Mouse (Mus musculus) granulocyte monocyte progenitor cell, adult 5-6 weeks (primary cell): ENCODE results near the gene H1f0. TPM values are rescaled to one million over a fixed set of nuclear protein-coding genes. Genes with fewer than 3 reads are reported as not detected.
"Not testable (repeated sequence)": the region's sequence is repeated elsewhere in the genome, so short reads cannot be mapped to it uniquely, and the experiment has no call there.

Experiments used
- ATAC-seq: replicated peaks from 2 replicates; pipeline ENCODE4 v1.8.0; 2016; ENCODE audit warnings: mild to moderate bottlenecking, moderate TSS enrichment, inconsistent platforms; ENCODE audit not compliant: poor library complexity, severe bottlenecking
- total RNA-seq, 2 experiments: library from RNA; stranded (forward) in 1 of 2; stranded (reverse) in 1 of 2; fragments of 200-712, 200-1000 nt in 1 of 2; fragments of >200 nt in 1 of 2; fragmentation: Nextera tagmentation in 1 of 2; gene quantifications; 2 replicates each; pipeline ENCODE4 v1.2.3; 2014 to 2017

The H1f0 gene
- total RNA-seq, 2 experiments from 2014 or later = 10.6 to 24.4 TPM

- no peak for ATAC-seq
These were observed 26.2 kb upstream of the H1f0 start for GRCm38 (mm10) chr15:79002036-79002435.

- no peak for ATAC-seq
These were observed 25.2 kb upstream of the H1f0 start for GRCm38 (mm10) chr15:79003079-79003478.

- no peak for ATAC-seq
These were observed 22.7 kb upstream of the H1f0 start for GRCm38 (mm10) chr15:79005581-79005980.

GRCm38 (mm10) chr15:79006638-79007037 is 21.6 kb upstream of the H1f0 start:
- ATAC-seq = no peak

DNA sequence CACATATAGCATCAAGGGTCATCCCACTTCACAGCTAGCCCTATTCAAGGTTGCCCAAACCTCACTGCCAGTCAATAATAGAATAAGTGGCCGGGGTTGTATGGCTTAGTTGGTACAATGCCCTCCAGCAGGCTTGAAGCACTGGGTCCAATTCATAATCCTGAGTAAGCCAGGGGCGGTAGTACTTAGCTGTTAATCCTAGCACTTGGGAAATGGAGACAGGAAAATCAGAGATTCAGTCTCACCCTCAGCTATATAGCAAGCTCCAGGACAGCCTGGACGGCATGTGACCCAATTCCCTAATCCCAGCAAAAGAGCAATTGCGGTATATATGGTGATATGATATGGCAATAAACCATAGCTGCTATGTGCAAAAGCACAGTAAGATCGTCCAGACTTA is 21.2 kb upstream of the H1f0 start:
- ATAC-seq = no peak

GRCm38 (mm10) chr15:79007836-79008235 is 20.4 kb upstream of the H1f0 start:
- not testable (repeated sequence) for ATAC-seq

DNA sequence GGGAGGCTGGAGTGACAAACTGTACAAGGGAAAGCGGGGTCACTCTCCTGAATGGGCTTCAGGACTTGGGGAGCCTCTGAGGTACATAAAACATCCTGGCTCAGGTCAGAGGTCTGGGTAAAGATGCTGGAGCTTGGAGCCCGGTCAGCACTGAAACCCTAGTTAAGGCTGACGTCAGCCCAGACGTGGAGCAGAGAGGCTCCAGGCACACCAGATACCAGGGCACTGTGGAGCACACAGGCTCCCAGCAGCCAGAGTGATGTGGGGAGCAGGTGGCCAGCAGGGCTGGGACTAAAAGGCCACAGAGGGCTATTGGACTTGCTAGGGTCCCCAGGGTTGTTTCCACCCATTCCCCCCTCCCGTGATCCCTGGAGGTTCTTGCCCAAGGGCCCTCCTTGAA is 18.5 kb upstream of the H1f0 start:
- ATAC-seq = no peak

DNA sequence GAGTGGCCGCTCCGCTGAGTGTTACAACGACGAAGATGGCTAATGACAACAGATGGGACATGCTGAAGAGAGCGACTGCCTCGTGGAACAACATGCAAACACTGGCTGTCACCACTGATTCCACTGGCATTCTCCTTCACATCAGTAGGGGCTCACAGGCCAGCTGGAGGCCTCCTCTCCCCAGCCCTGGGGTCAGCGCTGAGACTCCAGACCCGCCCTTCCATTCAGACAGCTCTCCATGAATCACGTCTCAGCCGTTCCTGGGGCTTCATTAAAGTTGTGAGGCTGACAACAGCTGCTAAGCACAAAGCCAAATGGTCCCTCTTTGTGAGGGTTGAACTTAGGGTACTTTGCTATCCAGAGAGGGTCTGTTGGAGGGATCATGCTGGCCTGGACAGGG is 16.7 kb upstream of the H1f0 start:
- no peak for ATAC-seq

DNA sequence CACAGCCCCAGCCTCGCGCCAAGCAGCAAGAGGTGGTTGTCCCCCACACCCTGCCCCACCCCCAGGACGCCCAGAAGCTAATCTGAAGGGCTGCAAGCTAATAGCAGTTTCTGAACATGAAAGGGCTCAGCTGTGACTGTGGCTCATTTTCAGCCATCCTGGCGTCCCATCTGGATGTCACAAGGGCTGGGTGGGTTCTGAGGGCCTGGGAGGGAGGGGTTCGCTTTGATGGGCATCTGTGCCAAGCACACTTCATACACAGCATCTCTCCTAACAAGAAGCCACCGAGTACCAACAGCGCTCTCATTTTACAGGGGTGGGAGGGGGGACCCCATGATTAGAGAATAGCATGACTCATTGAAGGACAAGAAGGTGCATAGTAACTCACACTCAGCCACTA is 14.9 kb upstream of the H1f0 start:
- no peak for ATAC-seq

GRCm38 (mm10) chr15:79018191-79018590 is 10.1 kb upstream of the H1f0 start:
- no peak for ATAC-seq

DNA sequence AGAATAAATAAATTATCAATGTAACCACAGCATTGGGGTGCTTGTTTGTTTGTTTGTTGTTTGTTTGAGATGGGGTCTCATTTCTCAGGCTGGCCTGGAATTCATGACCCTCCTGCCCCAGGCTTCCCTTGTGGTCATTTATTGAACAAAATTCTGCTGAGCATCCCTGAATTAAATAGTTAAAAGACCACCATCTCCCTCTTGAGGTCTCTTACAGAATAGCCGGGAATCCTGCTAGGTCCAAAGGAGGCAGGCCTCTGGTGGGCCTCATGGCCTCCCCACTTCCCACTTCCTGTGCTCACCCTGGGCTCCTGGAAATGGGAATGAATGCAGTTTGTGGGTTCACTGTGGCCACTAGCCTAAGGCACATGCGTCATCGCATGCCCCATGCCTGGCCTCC is 9.4 kb upstream of the H1f0 start:
- no peak for ATAC-seq

DNA sequence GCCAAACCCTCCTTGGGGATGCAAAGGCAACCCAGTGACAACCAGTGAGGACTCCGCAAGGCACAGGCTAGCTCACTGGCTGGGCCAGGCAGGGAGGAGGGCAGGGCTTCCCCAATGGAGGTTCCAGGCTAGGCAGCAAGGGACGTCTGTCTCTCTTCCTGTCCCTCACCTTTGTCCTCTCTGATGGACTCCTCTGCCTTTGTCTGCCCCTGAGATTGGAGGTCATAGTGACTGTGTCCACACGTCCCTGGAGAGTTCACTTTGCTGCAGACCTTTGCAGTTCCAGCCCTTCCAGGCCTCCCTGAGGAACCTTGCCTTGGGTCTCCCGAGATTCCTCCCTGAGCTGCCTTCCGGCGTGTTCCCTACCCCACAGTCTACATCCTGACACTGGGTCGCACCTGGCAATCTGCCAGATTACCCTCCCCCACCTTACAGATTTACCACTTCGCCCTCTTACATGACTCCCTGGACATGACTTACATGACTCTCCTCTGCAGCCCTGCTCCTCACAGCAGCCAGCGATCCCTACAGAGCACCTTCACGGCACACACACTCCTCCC is 5.5 kb upstream of the H1f0 start:
- no peak for ATAC-seq

- ATAC-seq = no peak
These were observed 4.9 kb upstream of the H1f0 start for GRCm38 (mm10) chr15:79023366-79023765.

- ATAC-seq = no peak
These were observed 2.5 kb upstream of the H1f0 start for GRCm38 (mm10) chr15:79025687-79026308.

DNA sequence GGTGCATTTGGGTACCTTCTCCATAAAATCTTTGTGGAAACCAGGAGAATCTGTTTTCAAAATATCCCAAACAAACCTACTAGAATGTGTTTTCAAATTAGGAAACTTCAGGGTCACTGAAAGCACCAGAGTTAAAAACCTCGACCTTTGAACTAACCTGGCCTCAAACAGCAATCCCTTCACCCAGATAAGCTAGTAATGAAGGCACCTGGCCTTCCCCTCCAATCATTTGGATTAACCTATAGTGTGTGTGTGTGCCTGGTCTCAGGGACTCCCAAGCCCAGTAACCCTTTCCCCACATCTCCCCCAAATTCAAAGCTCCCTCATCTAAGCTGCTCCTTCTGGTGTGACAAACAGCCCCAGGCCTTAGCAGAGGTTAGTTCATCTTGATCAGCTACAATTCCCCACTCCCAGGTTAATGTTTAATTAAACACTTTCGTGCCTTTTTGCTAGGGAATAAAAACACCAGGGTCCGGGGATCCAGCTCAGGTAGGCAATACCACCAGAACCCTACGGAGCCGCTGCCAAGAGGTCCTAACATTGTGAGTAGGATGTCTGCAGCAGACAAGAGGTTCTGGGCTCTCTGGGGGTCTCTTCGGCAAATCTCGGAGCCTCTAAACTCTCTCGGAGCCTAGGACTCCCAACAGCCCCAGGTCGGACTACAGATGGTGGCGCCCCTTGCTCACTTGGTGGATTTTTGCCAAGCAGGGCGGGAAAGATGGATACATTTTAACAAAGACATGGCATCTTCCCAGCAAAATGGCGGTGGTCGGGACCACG is 1.5 kb upstream of the H1f0 start:
- ATAC-seq = no peak

GRCm38 (mm10) chr15:79027291-79028205 is 702 bp upstream of the H1f0 start:
- no peak for ATAC-seq

- no peak for ATAC-seq
These were observed 704 bp downstream of the H1f0 start for GRCm38 (mm10) chr15:79028823-79029484.

DNA sequence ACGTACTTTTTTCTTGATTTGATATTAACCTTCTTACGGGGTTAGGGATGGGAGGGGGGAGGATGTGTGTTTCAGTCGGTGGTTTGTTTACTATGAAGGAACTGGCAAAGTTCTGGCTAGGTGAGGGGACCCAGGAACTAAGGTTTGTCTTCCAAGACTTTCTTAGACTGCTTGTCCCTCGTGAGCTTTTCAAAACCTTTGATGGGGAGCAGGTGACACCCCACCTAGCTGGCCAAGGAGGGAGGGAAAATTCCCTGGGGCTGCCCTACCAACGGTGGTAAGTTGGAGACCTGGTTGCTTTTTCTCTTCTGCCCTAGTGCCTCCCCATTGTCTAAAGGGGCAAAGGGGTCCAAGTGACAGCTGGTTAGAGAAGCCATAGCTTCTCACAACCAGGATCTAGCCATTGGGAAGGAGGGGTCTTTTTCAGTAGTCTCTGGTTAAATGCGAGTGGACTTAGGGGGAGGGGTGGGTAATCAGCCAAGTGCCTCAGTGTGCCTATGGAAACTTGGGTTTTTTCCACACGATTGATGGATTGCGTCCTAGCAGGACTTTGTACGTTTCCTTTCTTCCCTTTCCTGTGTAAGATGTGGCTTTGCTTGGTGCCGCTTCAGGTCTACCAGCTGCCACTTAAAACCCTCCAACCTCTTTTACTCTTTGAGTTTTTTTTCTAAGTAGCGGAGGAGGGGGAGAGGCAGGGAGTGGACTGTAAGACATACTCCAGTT is 1.4 kb downstream of the H1f0 start:
- ATAC-seq = no peak

GRCm38 (mm10) chr15:79030551-79031435 is 2.5 kb downstream of the H1f0 start:
- peak; percentile 79 for ATAC-seq
